Mouse (Mus musculus): ENCODE measurements around the gene Ddr2. TPM values are rescaled to one million over a fixed set of nuclear protein-coding genes. Genes with fewer than 3 reads are reported as not detected.
A peak's percentile ranks its signal among the peaks of the same experiment; 100 is the strongest.

Gene Ddr2
- 7.9 and 12.3 TPM in 2 replicates for polyA plus RNA-seq (2015; fragmentation: Nextera tagmentation; extraction: Ambion mirVana)

- 67% methylated on average over 17 of the region's 17 CpGs for WGBS
- Histone ChIP-seq H3K4me2 (ENCODE audit: low read length) (peak within 1 kb of the TSS; percentile 19), H3K27me3 (replicated peaks; ENCODE audit: control insufficient read depth, insufficient read depth, low read length) (no peaks in the 10 kb centered on the region), H3K27ac (ENCODE audit: low read length) (no peak within 1 kb of the TSS), H3K36me3 (ENCODE audit: control insufficient read depth, insufficient read depth) (no peaks in the 10 kb centered on the region), H3K4me3 (replicated peaks; ENCODE audit: low read length) (peak within 1 kb of the TSS; percentile 3), H3K9me3 (ENCODE audit: control insufficient read depth, low read length) (no peaks in the 10 kb centered on the region), H3K4me1 (replicated peaks; ENCODE audit: control insufficient read depth, insufficient read depth, low read length) (no peaks in the 10 kb centered on the region; the same call in 1 of the 2 replicates), H3K9ac (replicated peaks; ENCODE audit: low read depth, low read length) (no peak within 1 kb of the TSS)
- no peak; the same call in 1 of the 2 replicates for ATAC-seq
These were observed at the start of gene Ddr2 for GRCm38 (mm10) chr1:170110516-170111332. Gene Ddr2 (minus strand): TSS chr1:170110762.

- Histone ChIP-seq H3K9me3 (ENCODE audit: control insufficient read depth, low read length) (no peaks in the 10 kb centered on the region), H3K4me2 (ENCODE audit: low read length) (no peak overlapping the region), H3K36me3 (ENCODE audit: control insufficient read depth, insufficient read depth) (no peaks in the 10 kb centered on the region), H3K27ac (ENCODE audit: low read length) (no peak overlapping the region), H3K27me3 (replicated peaks; ENCODE audit: control insufficient read depth, insufficient read depth, low read length) (no peaks in the 10 kb centered on the region), H3K4me3 (replicated peaks; ENCODE audit: low read length) (no peak overlapping the region), H3K4me1 (replicated peaks; ENCODE audit: control insufficient read depth, insufficient read depth, low read length) (peaks cover 8% of the 10 kb centered on the region), H3K9ac (replicated peaks; ENCODE audit: low read depth, low read length) (no peak overlapping the region)
- ATAC-seq = no peak
- WGBS = 93% methylated on average over 2 of the region's 2 CpGs
These were observed 49.1 kb upstream of the Ddr2 start for GRCm38 (mm10) chr1:170159707-170160106.

- H3K4me2 ChIP-seq (ENCODE audit: low read length) = no peak overlapping the region
- peaks cover 8% of the 10 kb centered on the region for H3K4me1 ChIP-seq (replicated peaks; ENCODE audit: control insufficient read depth, insufficient read depth, low read length)
- no peaks in the 10 kb centered on the region for H3K36me3 ChIP-seq (ENCODE audit: control insufficient read depth, insufficient read depth)
- H3K27me3 ChIP-seq (replicated peaks; ENCODE audit: control insufficient read depth, insufficient read depth, low read length) = no peaks in the 10 kb centered on the region
- peak overlapping the region; percentile 50; the same call in 1 of the 2 replicates for H3K27ac ChIP-seq (ENCODE audit: low read length)
- H3K9ac ChIP-seq (replicated peaks; ENCODE audit: low read depth, low read length) = no peak overlapping the region
- WGBS = 48% methylated on average over 5 of the region's 5 CpGs
- peak; percentile 41 for ATAC-seq
- H3K4me3 ChIP-seq (replicated peaks; ENCODE audit: low read length) = no peak overlapping the region
- no peaks in the 10 kb centered on the region for H3K9me3 ChIP-seq (ENCODE audit: control insufficient read depth, low read length)
These were observed 45.2 kb upstream of the Ddr2 start for GRCm38 (mm10) chr1:170155761-170156160.

- Histone ChIP-seq H3K9me3 (ENCODE audit: control insufficient read depth, low read length) (no peaks in the 10 kb centered on the region), H3K9ac (replicated peaks; ENCODE audit: low read depth, low read length) (no peak overlapping the region), H3K36me3 (ENCODE audit: control insufficient read depth, insufficient read depth) (no peaks in the 10 kb centered on the region), H3K27me3 (replicated peaks; ENCODE audit: control insufficient read depth, insufficient read depth, low read length) (no peaks in the 10 kb centered on the region), H3K4me3 (replicated peaks; ENCODE audit: low read length) (no peak overlapping the region), H3K4me2 (ENCODE audit: low read length) (no peak overlapping the region), H3K4me1 (replicated peaks; ENCODE audit: control insufficient read depth, insufficient read depth, low read length) (peaks cover 8% of the 10 kb centered on the region), H3K27ac (ENCODE audit: low read length) (peak overlapping the region; percentile 50; the same call in 1 of the 2 replicates)
- WGBS = 80% methylated on average over 2 of the region's 2 CpGs
- ATAC-seq = 0 out of 2 replicates have a peak, but pooled peaks have one; percentile 3
These were observed 44.7 kb upstream of the Ddr2 start for GRCm38 (mm10) chr1:170155298-170155697.

GRCm38 (mm10) chr1:170153986-170154385 lies 43.4 kb upstream of the Ddr2 start:
- no peak overlapping the region for H3K4me2 ChIP-seq (ENCODE audit: low read length)
- ATAC-seq = no peak
- no peak overlapping the region for H3K27ac ChIP-seq (ENCODE audit: low read length)
- H3K27me3 ChIP-seq (replicated peaks; ENCODE audit: control insufficient read depth, insufficient read depth, low read length) = no peaks in the 10 kb centered on the region
- no peaks in the 10 kb centered on the region for H3K36me3 ChIP-seq (ENCODE audit: control insufficient read depth, insufficient read depth)
- H3K4me1 ChIP-seq (replicated peaks; ENCODE audit: control insufficient read depth, insufficient read depth, low read length) = peaks cover 5% of the 10 kb centered on the region
- H3K9ac ChIP-seq (replicated peaks; ENCODE audit: low read depth, low read length) = no peak overlapping the region
- 66% methylated on average over 8 of the region's 8 CpGs for WGBS
- no peak overlapping the region for H3K4me3 ChIP-seq (replicated peaks; ENCODE audit: low read length)
- no peaks in the 10 kb centered on the region for H3K9me3 ChIP-seq (ENCODE audit: control insufficient read depth, low read length)

GRCm38 (mm10) chr1:170152552-170152951 lies 42.0 kb upstream of the Ddr2 start:
- Histone ChIP-seq H3K9ac (replicated peaks; ENCODE audit: low read depth, low read length) (no peak overlapping the region), H3K4me2 (ENCODE audit: low read length) (no peak overlapping the region), H3K4me3 (replicated peaks; ENCODE audit: low read length) (no peak overlapping the region), H3K36me3 (ENCODE audit: control insufficient read depth, insufficient read depth) (no peaks in the 10 kb centered on the region), H3K9me3 (ENCODE audit: control insufficient read depth, low read length) (no peaks in the 10 kb centered on the region), H3K27ac (ENCODE audit: low read length) (no peak overlapping the region), H3K27me3 (replicated peaks; ENCODE audit: control insufficient read depth, insufficient read depth, low read length) (no peaks in the 10 kb centered on the region), H3K4me1 (replicated peaks; ENCODE audit: control insufficient read depth, insufficient read depth, low read length) (peaks cover 5% of the 10 kb centered on the region)
- 80% methylated on average over 2 of the region's 2 CpGs for WGBS
- no peak for ATAC-seq

GRCm38 (mm10) chr1:170150870-170151269 lies 40.3 kb upstream of the Ddr2 start:
- H3K9ac ChIP-seq (replicated peaks; ENCODE audit: low read depth, low read length) = no peak overlapping the region
- H3K4me1 ChIP-seq (replicated peaks; ENCODE audit: control insufficient read depth, insufficient read depth, low read length) = peaks cover 5% of the 10 kb centered on the region
- H3K27ac ChIP-seq (ENCODE audit: low read length) = no peak overlapping the region
- no peak overlapping the region for H3K4me2 ChIP-seq (ENCODE audit: low read length)
- no peaks in the 10 kb centered on the region for H3K36me3 ChIP-seq (ENCODE audit: control insufficient read depth, insufficient read depth)
- H3K27me3 ChIP-seq (replicated peaks; ENCODE audit: control insufficient read depth, insufficient read depth, low read length) = no peaks in the 10 kb centered on the region
- ATAC-seq = no peak
- WGBS = 41% methylated on average over 6 of the region's 6 CpGs
- no peak overlapping the region for H3K4me3 ChIP-seq (replicated peaks; ENCODE audit: low read length)
- H3K9me3 ChIP-seq (ENCODE audit: control insufficient read depth, low read length) = no peaks in the 10 kb centered on the region

- Histone ChIP-seq H3K4me2 (ENCODE audit: low read length) (no peak overlapping the region), H3K4me3 (replicated peaks; ENCODE audit: low read length) (no peak overlapping the region)
- WGBS = 92% methylated on average over 4 of the region's 4 CpGs
These were observed 39.2 kb upstream of the Ddr2 start for GRCm38 (mm10) chr1:170149756-170150155.

GRCm38 (mm10) chr1:170148536-170148935 lies 38.0 kb upstream of the Ddr2 start:
- H3K4me2 ChIP-seq (ENCODE audit: low read length) = no peak overlapping the region
- no peaks in the 10 kb centered on the region for H3K27me3 ChIP-seq (replicated peaks; ENCODE audit: control insufficient read depth, insufficient read depth, low read length)
- no peak overlapping the region for H3K9ac ChIP-seq (replicated peaks; ENCODE audit: low read depth, low read length)
- no peaks in the 10 kb centered on the region for H3K9me3 ChIP-seq (ENCODE audit: control insufficient read depth, low read length)
- H3K27ac ChIP-seq (ENCODE audit: low read length) = no peak overlapping the region
- 93% methylated on average over 6 of the region's 6 CpGs for WGBS
- no peak for ATAC-seq
- no peaks in the 10 kb centered on the region; the same call in 1 of the 2 replicates for H3K36me3 ChIP-seq (ENCODE audit: control insufficient read depth, insufficient read depth)
- H3K4me3 ChIP-seq (replicated peaks; ENCODE audit: low read length) = no peak overlapping the region
- no peaks in the 10 kb centered on the region for H3K4me1 ChIP-seq (replicated peaks; ENCODE audit: control insufficient read depth, insufficient read depth, low read length)

More at GRCm38 (mm10) chr1:170149756-170150155, 39.2 kb upstream of the Ddr2 start:
- H3K27ac ChIP-seq (ENCODE audit: low read length) = no peak overlapping the region
- no peaks in the 10 kb centered on the region for H3K36me3 ChIP-seq (ENCODE audit: control insufficient read depth, insufficient read depth)
- H3K9ac ChIP-seq (replicated peaks; ENCODE audit: low read depth, low read length) = no peak overlapping the region
- no peaks in the 10 kb centered on the region for H3K27me3 ChIP-seq (replicated peaks; ENCODE audit: control insufficient read depth, insufficient read depth, low read length)
- H3K4me1 ChIP-seq (replicated peaks; ENCODE audit: control insufficient read depth, insufficient read depth, low read length) = no peaks in the 10 kb centered on the region
- no peaks in the 10 kb centered on the region for H3K9me3 ChIP-seq (ENCODE audit: control insufficient read depth, low read length)
- no peak for ATAC-seq
